Mouse (Mus musculus): ENCODE results near the gene Prkd2.

Gene Prkd2

DNA sequence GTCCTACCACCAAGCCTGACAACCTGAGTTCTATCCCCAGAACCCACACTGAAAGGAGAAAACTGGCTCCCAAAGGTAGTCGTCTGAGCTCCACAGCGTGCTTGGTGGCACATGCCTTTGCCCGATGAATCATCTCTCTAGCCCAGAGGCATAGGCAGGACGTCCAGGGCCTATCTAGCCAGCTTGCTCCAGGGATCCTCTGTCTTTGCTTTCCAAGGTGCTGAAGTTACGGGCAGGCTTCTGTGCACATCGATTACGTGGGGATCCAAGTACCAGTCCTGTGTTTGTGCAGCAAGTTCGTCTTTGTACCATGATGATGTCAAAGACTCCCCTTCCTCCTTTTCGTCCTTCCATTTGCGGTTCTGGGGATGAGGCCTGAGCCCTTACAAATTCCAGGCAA, 28.9 kb downstream of the Prkd2 start:
- no peak for DNase-seq

DNA sequence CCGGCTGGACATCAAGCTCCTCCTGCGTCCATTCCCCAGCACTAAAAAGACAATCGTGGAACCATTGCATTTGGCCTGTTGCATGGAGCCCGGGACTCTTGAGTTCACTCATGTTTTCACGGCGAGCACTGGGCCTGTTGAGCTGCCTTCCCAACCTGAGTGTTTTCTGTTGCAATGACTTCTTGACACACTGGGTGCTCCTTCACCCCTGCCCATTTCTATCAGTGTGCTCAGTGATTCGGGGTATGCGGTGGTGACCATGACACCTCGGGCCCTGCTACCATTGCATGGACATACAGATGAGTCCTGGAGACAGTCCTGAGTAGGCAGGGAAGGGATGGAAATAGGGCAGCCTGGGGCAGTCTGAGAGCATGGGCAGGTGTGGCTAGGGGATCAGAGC, 29.8 kb downstream of the Prkd2 start:
- DNase-seq = peak; percentile 45

DNA sequence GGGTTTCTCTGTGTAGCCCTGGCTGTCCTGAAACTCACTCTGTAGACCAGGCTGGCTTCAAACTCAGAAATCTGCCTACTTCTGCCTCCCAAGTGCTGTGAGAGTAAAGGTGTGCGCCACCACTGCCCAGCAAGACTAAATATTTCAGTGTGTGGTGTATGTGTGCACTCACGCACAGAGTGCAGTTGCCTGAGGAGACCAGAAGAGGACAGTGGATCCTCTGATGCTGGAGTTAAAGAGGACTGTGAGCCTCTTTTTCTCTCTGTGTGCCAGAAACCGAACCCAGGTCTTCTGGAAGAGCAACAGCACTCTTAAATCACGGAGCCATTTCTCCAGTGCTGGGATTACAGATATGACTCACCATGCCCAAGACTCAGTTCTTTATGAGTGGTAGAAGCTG, 30.7 kb downstream of the Prkd2 start:
- DNase-seq = peak; percentile 62

DNA sequence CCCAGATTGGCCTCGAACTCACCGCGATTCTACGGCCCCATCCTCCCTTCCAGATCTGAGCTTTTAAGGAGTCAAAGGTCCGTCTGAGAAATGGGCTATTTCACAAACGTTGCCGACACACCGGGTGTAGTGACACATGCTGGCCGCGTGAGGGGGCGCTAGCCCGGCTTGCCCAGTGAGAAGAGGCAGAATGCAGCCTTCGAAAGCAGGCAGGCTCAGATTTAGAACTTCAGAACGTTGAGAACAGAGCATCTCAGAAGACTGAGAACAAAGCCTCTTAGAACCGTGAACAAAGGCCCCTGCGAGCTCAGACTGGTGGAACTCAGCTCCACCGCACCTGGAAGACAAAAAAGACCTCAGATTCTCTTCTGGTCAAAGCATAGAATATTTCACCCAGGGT, 31.5 kb downstream of the Prkd2 start:
- DNase-seq = peak; percentile 86

GRCm38 (mm10) chr7:16874756-16875309, 32.1 kb downstream of the Prkd2 start:
- peak; percentile 100 for DNase-seq

- DNase-seq = no peak
These were observed 32.4 kb downstream of the Prkd2 start, which contains the start of gene Dact3 for GRCm38 (mm10) chr7:16875310-16875325. Dact3 (plus strand) TSS chr7:16875317.

DNA sequence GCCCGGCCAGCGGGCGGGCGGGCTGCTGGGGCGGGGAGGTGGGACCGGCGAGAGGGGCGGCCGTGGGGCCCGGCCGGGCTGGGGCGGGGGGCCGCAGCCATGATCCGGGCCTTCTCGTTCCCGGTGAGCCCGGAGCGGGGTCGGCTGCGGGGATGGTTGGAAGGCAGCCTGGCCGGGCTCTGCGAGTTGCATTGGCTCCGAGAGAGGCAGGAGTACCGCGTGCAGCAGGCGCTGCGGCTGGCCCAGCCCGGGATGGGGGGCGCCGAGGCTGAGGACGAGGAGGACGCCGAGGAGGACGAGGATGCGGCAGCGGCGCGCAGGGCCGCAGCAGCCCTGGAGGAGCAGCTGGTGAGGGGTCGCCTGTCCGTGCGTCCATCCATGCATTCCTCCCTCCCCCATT, 32.6 kb downstream of the Prkd2 start:
- DNase-seq = no peak

DNA sequence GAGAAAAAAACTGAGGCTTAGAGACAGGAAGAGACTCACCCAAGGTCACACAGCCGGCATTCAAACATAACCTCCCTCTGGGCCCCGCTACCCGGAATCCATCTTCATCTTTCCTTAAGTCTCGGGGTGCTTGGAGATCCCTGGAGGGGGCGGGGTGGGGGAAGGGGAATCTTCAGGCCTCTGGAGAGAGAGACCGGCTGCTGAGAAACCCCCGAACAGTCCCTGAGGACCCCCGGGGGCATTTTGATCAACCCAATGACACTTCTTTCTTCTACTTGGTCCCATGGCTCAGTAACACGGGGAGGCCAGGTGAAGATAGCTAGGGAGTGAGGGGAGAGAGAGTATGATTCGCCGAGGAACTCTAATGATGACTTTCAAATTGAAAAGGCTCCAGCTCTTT, 33.3 kb downstream of the Prkd2 start:
- no peak for DNase-seq

- DNase-seq = peak; percentile 71
These were observed 33.9 kb downstream of the Prkd2 start for GRCm38 (mm10) chr7:16876608-16877007.

DNA sequence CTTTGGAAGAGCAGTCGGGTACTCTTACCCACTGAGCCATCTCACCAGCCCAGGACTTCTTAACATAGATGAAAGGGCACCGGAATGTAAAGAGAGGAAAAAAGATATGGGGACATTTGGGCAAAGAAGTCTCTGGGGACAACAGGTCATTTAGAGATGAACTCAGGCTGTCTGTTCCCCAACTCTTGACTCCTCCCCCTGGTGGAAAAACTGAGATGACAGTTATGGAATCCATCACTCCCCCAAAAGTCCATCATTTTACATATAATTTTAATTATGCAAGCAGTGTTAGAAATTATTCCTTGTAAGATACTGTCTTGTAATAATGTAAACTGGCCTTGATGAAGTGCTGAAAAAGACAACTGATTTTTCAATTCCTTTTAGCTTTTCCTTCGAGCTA, 35.0 kb downstream of the Prkd2 start:
- DNase-seq = peak; percentile 52

DNA sequence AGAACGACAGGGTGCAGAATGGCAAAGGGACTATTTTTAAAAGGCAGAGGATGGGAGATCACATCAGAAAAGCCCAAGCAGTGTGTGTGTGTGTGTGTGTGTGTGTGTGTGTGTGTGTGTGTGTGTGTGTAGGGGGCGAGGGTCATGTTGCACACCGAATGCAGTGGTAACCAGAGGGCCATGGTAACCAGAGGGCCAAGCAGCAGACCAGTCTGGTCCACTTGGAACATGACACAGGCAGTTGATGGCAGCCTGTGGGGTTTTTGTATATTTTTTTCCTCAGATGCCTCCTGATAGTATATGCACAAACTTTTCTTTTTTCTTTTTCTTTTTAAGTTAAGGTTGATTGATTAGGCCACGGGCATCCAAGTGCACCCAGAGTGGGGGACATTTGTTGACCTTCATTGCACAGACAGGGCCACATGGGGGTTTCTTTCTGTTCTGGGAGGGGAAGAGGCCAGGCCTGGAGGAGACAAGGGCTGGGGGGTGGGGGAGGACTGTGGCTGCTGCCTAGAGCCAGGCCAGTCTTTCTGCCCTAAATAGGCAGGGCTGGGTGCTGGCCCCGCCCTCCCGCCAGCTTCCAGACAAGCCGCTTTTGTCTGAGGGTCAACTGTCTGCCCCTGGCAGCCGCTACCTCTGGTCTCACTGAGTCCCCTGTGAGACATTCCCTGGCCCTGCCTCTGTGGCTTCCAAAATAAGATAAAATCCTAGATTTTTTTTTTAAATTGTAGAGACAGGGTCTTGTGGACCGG, 37.3 kb downstream of the Prkd2 start:
- DNase-seq = no peak

DNA sequence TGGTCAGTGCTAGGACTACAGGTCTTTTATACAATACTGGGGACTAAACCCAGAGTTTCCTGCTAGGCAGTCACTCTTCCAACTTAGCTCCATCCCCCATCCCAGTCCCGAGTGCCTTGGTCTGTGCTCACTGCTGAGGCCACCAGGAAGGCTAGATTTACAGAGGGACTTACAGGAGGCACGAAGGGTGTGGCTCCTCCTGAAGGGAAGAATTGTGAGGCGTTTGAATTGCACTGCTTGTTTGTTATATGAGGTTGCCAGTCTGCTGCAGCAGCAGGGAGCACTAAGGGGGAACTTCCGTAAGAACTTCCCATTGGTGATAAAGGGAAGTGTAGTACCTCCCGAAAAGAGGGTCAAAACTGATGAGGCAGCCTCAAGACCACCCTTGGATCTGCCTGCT, 37.9 kb downstream of the Prkd2 start:
- DNase-seq = no peak

GRCm38 (mm10) chr7:16883162-16883561, 40.5 kb downstream of the Prkd2 start:
- no peak for DNase-seq

GRCm38 (mm10) chr7:16884334-16884733, 41.6 kb downstream of the Prkd2 start:
- no peak for DNase-seq

DNA sequence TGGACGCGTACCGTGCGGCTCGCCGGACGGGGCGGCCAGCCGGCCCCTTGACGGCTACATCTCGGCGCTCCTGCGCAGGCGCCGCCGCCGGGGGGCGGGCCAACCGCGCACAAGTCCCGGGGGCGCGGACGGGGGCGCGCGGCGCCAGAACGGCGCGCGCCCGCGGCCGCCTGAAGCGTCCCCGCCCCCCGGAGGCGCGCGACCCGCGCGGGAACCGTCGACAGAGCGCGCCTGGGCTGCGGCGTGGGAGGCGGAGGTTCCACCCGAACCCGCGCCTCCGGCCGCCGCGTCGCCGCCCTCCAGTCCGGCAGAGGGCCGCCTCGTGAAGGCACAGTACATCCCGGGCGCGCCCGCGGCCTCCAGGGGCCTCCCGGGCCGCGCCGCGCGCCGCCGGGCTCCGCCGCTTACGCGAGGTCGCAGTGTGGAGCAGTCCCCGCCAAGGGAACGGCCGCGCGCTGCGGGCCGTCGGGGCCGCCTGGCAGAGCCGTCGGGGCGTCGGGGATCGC, 42.6 kb downstream of the Prkd2 start:
- DNase-seq = no peak

- no peak for DNase-seq
These were observed 43.2 kb downstream of the Prkd2 start for GRCm38 (mm10) chr7:16885905-16886304.

GRCm38 (mm10) chr7:16890536-16890935, 47.8 kb downstream of the Prkd2 start:
- no peak for DNase-seq

DNA sequence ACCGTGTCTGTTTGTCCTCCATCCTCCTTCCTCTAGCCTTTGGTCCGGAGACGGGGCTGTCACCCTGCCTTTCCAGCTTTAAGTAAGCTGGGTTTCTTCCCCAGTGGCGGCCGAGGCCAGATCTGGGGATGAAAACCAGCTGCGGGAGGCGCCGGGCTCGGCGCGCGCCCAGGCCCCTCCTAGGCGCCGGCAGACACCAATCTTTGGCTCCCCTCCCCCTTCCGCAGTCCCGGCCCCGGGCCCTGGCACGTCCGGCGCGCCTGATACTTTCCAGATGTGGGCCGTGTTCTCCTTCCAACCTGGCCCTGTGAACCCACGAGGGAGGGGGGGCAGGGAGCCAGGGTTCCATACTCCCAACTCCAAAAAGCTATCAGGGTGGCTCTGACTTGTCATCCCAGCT, 48.2 kb downstream of the Prkd2 start:
- no peak for DNase-seq

DNA sequence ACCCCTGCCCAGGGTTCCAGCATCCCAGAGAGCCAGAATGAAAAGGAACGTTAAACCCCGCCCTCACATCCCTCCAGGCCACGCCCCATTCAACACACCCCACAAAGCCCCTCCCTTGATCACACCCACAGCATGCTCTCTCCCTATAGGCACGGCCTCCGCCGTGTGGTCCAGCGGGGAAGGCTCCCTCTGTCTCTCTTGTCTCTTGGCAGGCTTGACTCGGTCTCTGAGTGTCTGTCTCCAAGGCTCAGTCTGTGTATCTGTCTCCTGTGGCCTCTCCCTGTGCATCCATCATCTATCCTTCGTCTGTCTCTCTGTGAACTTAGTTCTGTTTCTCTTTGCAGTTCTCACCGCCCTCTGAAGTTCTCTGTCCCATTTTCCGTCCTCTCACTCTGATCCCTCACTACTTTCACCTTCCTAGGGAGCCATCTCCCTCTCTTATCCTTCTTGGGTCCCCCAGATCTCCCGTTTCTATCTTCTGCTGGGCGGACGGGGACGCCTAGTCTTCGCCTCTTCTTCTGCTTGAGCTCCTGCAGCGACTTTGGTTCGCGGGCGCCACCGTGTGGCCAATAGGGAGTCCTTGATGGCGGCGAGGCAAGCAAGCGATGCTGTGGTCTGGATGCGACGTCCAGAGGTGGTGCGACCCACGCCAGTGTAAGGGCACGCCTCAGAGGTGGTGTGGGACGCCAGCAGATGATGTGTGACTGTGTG, 49.1 kb downstream of the Prkd2 start, which contains the start of gene Gng8:
Gng8 (plus strand) TSS at position 146 of the 711 bp plus-strand sequence.
- peak; percentile 87 for DNase-seq

- DNase-seq = no peak
These were observed 49.6 kb downstream of the Prkd2 start for GRCm38 (mm10) chr7:16892352-16892730.

- DNase-seq = no peak
These were observed 50.9 kb downstream of the Prkd2 start for GRCm38 (mm10) chr7:16893612-16894011.

DNA sequence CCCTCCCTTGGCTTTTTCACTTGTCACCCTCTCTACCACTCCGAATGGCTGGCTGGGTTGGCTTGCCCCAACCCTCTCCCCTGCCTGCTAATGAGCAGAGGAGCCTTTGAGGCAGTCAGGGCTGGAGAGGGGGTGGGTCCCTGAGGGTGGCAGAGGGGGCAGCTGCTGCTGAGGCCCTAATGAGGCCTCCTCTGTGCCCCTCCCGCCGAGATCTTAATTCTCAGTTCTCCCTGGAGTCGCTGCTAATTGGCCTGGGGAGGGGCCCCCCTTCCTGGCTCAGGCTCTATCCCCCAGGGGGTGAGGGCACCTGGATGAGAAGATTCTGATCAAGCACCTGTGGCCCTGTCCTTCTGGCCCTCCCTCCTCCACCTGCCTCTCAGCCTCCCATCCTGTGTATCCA, 51.6 kb downstream of the Prkd2 start:
- no peak for DNase-seq

- DNase-seq = peak; percentile 89
These were observed 52.3 kb downstream of the Prkd2 start for GRCm38 (mm10) chr7:16895000-16895399.

DNA sequence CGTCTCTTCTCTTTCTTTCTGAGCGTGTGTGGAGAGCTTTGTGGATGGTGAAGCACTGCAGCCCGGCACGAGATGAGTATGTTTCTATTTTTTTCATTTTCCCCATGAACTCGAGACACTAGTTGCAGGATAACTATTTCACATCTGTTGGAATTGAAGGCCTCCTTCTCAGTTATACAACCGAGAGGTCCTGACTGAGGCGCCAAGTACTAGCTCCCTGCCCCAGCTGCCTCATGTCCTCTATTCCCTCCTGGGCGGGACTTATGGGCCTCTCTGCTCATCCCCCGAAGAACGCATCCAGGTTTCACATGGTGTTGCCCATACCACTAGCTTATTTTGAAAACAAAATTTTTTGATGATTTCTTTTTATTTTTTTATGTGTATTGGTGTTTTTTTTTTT, 52.8 kb downstream of the Prkd2 start:
- no peak for DNase-seq

GRCm38 (mm10) chr7:16900526-16900925, 57.8 kb downstream of the Prkd2 start:
- no peak for DNase-seq

All from cerebellum, adult 9-10 months (tissue).